Mouse (Mus musculus) hindlimb bud, embryonic 11.5 days (tissue): ENCODE data around the gene Anapc5.

Experiments
- DNase-seq: peaks from one replicate; pipeline ENCODE4 v3.0.0-alpha.2; 2012; ENCODE audit warnings: low read depth, low spot score; ENCODE audit errors: extremely low spot score

The Anapc5 gene

GRCm38 (mm10) chr5:122820777-122821523, at the start of gene Anapc5:
Gene Anapc5, minus strand, starts transcription at chr5:122821339.
- peak; percentile 93 for DNase-seq

- no peak for DNase-seq
These were observed 41.9 kb upstream of the Anapc5 start for GRCm38 (mm10) chr5:122863053-122863452.

DNA sequence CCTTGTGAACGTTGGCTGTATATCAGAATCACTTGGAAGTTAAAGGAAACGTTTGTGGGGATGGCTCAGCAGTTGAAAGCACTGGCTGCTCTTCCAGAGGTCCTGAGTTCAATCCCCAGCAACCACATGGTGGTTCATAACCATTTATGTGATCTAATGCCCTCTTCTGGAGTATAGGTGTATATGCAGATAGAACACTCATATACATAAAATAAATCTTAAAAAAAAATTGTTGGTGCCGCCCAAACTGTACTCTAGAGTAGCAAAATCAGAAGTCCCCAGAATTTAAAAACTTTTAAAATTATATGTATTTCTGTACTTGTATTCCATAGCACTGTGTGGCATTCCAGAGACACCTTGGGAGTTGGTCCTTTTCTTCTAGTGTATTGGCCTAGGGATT, 34.7 kb upstream of the Anapc5 start:
- no peak for DNase-seq

DNA sequence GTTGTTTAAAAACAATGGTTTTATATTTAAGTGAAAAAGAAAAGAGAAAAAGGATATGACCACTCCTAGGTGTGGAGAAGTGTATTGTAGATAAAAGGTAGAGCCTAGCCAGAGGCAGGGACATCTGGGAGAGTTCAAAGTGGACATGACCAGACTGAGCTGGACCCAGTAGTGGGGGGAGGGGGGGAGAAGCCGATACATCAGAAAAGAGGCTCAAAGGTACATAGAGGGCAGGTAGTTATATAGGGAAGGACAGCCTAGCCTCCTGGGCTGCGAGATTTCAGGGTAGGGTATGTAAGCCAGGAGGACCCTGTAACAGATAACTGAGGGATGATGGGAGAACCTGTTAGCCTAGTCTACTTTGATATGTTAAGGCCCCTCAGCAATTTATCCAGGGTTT, 31.5 kb upstream of the Anapc5 start:
- DNase-seq, result no peak

DNA sequence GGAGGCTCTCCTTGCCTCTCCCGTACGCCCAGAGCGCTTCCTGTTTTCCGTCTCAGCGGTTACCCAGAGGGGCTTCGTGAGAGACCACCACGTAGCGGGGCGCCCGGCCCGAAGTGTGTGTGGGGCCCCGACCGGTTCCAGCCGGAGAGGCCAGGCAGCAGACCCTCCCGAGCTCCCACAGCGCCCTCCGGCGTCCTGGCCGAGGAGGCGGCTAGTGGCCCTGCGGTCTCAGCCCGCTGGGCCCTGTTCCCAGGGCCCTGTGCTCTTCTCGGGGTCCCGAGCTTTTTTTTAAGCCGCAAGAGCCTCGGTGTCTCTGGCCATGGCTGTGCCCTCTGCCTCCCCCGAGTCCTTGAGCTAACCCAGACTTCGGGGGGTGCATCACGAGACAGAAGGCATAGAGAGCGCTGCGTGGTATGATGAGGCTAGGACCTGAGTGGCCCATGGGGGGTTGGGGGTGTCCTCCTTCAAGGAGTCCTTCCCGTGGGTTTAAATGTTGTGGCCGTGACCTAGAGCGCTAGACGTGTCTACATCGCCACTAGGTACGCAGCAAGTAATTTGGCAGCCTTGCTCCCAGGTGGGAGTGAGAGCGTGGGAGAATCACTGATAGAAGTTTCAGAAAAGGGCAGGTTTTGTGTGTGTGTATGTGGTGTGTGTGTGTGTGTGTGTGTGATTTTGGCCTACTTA, 29.3 kb upstream of the Anapc5 start:
- DNase-seq, result peak; percentile 10

- DNase-seq, result peak; percentile 79
These were observed 28.6 kb upstream of the Anapc5 start, which contains the start of gene Rnf34 for GRCm38 (mm10) chr5:122849521-122850318. Gene Rnf34, plus strand, starts transcription at chr5:122850048.

- DNase-seq, result no peak
These were observed 22.7 kb upstream of the Anapc5 start for GRCm38 (mm10) chr5:122843799-122844198.

- DNase-seq, result no peak
These were observed 20.0 kb upstream of the Anapc5 start for GRCm38 (mm10) chr5:122841126-122841525.

GRCm38 (mm10) chr5:122832996-122833395, 11.9 kb upstream of the Anapc5 start:
- no peak for DNase-seq

DNA sequence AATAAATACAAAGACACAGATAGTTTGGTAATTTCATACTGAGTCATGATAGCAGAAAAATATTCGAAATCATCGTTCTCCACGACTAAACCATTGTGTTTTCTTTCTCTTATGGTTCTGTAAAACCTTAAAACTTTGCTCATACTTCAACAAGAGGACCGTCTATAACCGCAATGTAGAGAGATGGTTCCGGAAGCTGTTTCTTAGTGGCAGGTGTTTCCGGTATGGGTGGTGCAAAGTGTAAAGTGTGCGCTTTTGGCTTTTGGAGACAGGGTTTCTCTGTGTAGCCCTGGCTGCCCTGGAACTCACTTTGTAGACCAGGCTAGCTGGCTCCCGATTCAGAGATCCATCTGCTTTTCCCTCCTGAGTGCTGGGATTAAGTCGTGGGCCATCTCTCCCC, 11.4 kb upstream of the Anapc5 start:
- DNase-seq, result no peak

- no peak for DNase-seq
These were observed 4.0 kb upstream of the Anapc5 start for GRCm38 (mm10) chr5:122825099-122825498.

DNA sequence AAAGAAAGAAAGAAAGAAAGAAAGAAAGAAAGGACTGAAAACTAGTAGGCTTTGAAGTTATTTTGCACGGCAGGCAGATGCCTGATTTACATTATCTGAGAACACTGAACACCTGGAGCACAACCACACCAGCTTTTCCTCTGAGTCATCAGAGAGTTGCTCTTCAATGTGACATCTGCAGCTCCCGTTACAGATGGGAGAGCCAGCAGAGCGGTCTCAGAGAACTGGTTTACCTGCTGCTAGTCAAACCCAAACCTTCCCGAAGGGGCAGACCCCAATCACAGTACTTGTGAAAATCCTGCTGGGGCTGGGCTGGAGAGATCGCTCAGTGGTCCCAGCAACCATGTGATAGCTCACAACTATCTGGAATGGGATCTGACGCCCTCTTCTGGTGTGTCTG, 3.3 kb upstream of the Anapc5 start:
- DNase-seq, result no peak

GRCm38 (mm10) chr5:122823976-122824375, 2.8 kb upstream of the Anapc5 start:
- no peak for DNase-seq

GRCm38 (mm10) chr5:122822441-122822840, 1.3 kb upstream of the Anapc5 start:
- DNase-seq, result no peak

- DNase-seq, result no peak
These were observed 366 bp upstream of the Anapc5 start for GRCm38 (mm10) chr5:122821524-122821885.

GRCm38 (mm10) chr5:122812699-122813098, 8.4 kb downstream of the Anapc5 start:
- DNase-seq, result no peak

DNA sequence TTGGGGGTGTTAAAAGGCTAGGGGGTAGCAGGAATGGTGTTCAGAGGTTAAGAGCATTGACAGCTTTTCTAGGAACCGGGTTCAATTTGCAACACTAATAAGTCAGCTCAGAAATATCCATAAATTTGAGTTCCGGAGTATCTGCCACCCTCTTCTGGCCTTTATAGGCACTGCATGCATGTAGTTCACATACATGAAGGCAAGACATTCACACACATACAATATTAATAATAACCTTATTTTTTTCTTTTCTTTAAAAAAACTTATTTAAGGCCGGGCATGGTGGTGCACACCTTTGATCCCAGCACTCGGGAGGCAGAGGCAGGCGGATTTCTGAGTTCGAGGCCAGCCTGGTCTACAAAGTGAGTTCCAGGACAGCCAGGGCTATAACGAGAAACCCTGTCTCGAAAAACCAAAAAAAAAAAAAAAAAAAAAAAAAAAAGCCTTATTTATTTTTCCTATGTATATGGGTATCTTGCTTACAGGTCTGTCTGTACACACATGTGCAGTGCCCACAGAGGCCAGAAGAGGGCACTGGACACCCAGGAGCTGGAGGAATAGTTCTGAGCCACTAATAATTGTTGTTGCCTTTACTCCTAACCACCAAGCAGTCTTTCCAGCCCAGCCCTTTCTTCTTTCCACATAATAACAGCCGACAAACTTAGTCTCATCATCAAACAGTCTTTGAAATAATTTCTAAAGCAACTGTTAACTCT, 9.6 kb downstream of the Anapc5 start:
- DNase-seq, result peak; percentile 42

- DNase-seq, result no peak
These were observed 15.6 kb downstream of the Anapc5 start for GRCm38 (mm10) chr5:122805503-122805902.

DNA sequence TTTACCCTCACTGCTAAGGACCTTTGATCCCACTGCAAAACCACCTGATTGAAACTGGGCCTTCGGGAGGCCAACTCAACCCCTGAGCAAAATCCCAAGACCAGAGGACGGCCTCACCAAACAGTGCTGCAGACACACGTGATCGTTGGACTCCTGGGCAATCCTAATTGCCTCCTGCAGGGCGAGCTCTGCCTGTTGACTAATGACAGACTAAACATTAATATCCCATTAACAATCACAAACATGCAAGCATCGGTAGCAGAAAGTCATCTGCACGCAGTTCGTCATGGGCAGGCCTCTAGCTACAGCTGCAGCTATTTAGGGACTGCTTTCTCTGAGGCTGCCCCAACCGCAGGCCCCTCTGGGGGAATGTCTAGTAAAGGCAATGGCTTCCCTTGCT, 18.4 kb downstream of the Anapc5 start:
- no peak for DNase-seq

DNA sequence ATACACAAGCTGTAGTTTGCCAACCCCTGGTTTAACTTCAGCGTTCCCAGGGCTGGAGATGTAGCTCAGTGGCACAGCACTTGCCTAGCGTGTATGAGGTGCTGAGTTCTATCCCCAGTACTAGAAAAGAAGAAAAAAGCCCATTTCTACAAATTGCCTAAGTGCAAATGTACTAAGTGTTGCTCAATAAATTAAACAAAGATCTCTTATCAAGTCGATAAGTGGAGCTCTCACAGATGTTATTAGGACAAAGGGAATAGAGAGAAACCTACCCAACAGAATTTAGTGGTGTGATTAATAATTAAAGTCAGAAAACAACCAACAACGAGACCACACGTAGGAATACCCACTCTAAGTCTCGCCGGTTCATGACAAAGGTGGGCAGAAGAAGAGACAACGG, 19.5 kb downstream of the Anapc5 start:
- no peak for DNase-seq

GRCm38 (mm10) chr5:122800345-122801010, 20.7 kb downstream of the Anapc5 start:
- no peak for DNase-seq
